Mouse (Mus musculus) liver, adult 2 months (tissue): Measurements from ENCODE around the gene Prickle2. TPM values are rescaled to one million over a fixed set of nuclear protein-coding genes. Genes with fewer than 3 reads are reported as not detected.
A peak's percentile ranks its signal among the peaks of the same experiment; 100 is the strongest.

Source experiments
- DNase-seq: peaks from one replicate; pipeline ENCODE4 v3.0.0-alpha.2; 2011; ENCODE audit warnings: low read depth, low spot score; ENCODE audit errors: extremely low read depth
- H3K27ac ChIP-seq: fragments of 200-500 bp; replicated peaks from 2 replicates; pipeline ENCODE4 v1.5.1; 2012; ENCODE audit warnings: low read depth, mild to moderate bottlenecking, control low read depth, inconsistent platforms, low read length; ENCODE audit not compliant: insufficient read depth
- H3K27me3 ChIP-seq: fragments of 200-500 bp; 2 replicates; pipeline ENCODE4 v1.6.1; 2012; ENCODE audit warnings: mild to moderate bottlenecking, moderate library complexity, low read length, inconsistent platforms; ENCODE audit not compliant: control insufficient read depth, insufficient read depth
- H3K36me3 ChIP-seq: fragments of 200-500 bp; 2 replicates; pipeline ENCODE4 v1.6.1; 2012; ENCODE audit warnings: low read length, inconsistent platforms; ENCODE audit not compliant: control insufficient read depth, insufficient read depth
- H3K4me1 ChIP-seq: fragments of 200-500 bp; 2 replicates; pipeline ENCODE4 v1.6.1; 2011; ENCODE audit warnings: low read length; ENCODE audit not compliant: control insufficient read depth, insufficient read depth
- H3K4me3 ChIP-seq: fragments of 200-500 bp; 2 replicates; pipeline ENCODE4 v1.5.1; 2011; ENCODE audit warnings: low read depth, mild to moderate bottlenecking, control low read depth, low read length, moderate library complexity; ENCODE audit not compliant: insufficient read depth
- H3K79me2 ChIP-seq: fragments of 200-500 bp; 2 replicates; pipeline ENCODE4 v1.6.1; 2012; ENCODE audit warnings: inconsistent platforms, mild to moderate bottlenecking, low read length, moderate library complexity; ENCODE audit not compliant: control insufficient read depth, insufficient read depth
- H3K9ac ChIP-seq: fragments of 200-500 bp; 2 replicates; pipeline ENCODE4 v1.6.1; 2012; ENCODE audit warnings: low read depth, mild to moderate bottlenecking, control low read depth, inconsistent platforms, low read length
- CTCF ChIP-seq: fragments of 200-500 bp; IDR thresholded peaks from 2 replicates; pipeline ENCODE4 v1.5.1; 2011; ENCODE audit warnings: low read depth, low read length, control low read depth
- POLR2A ChIP-seq: fragments of 200-500 bp; IDR thresholded peaks from 2 replicates; pipeline ENCODE4 v1.6.1; 2011; ENCODE audit warnings: low read length, control low read depth; ENCODE audit not compliant: insufficient read depth; ENCODE audit errors: extremely low read depth
- WGBS: fragments of 180-500 bp; shearing (Covaris S2); methylation state at CpG from one replicate; pipeline ENCODE4 v1.1.7; 2018; 5-methylcytosine and 5-hydroxymethylcytosine counted together
- polyA plus RNA-seq: library from polyadenylated mRNA; depleted of rRNA; stranded (reverse); fragments of >200 nt; gene quantifications from 2 replicates; pipeline ENCODE4 v1.2.3, GENCODE M21; 2012
- total RNA-seq: library from RNA; depleted of rRNA; stranded (reverse); fragments of >200 nt; gene quantifications from 2 replicates; pipeline ENCODE4 v1.2.3, GENCODE M21; 2014

The Prickle2 gene
- total and polyA plus RNA-seq, 2 experiments = 0.42 to 1.1 TPM

DNA sequence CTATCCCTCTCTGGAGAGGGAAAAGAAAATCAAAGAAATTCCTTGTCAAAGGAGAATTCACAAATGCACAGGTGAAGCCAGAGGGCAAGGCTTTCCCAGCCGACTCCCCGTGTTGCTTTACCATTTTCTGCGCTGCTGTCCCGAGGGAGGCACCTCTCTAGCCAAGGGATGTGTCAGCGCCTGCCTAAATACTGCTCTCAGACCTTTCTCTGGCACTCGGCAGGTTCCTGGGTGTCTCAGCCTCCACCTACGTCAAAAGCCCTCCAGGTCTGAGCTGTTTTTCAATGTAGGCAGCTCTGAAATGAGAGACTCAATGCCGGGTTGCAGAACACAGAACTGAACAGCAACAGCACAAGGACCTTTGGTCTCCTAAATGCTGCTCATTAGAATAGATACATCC, 280.1 kb downstream of the Prickle2 start:
- no peaks in the 10 kb centered on the region for H3K4me1 ChIP-seq
- no peak overlapping the region for H3K9ac ChIP-seq
- no peak for DNase-seq
- no peaks in the 10 kb centered on the region for H3K36me3 ChIP-seq
- WGBS = 80% methylated on average over 8 of the region's 8 CpGs
- H3K27ac ChIP-seq = no peak overlapping the region
- H3K27me3 ChIP-seq = no peaks in the 10 kb centered on the region
- no peak overlapping the region for H3K4me3 ChIP-seq
- no peak for TF ChIP-seq POLR2A
- no peaks in the 10 kb centered on the region for H3K79me2 ChIP-seq

DNA sequence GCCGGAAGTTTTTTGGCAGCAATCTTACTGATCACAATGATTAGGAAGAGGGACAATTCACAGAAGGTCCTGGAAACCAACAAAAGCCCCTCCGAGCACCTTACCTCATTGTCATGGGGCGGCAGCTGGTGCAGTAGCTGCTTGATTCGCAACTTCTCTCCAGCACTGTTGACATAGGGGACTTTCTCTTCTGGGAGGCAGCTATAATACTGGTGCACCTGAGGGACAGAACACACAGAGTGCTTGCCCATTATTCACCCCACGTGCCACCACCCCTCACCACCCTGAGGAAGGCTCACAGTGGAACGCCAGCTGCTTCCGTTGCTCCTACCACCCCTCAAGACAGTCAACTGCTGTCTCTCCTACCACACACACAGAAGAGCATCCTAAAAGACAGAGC, 280.5 kb downstream of the Prickle2 start:
- H3K27me3 ChIP-seq = no peaks in the 10 kb centered on the region
- TF ChIP-seq POLR2A = no peak
- TF ChIP-seq CTCF = no peak
- WGBS = 68% methylated on average over 7 of the region's 7 CpGs

DNA sequence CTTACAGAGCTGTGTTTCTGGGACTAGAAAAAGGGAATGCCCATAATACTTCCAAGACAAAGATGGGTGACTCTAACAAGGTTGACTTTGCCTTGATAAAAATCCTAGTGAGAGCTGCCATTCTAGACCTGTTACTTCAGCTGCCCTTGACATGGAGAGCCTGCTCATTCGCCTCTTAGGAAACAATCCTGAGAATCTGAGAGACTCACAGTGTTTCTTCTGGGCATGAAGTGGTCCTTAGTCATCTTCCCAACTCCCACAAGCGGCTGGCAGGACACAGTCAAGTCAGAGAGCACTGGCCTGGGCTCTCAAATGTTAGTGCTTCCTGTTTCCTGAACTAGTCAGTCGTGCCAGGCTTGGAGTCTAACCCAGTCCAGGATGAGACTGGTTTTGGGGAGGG, 281.0 kb downstream of the Prickle2 start:
- no peaks in the 10 kb centered on the region for H3K4me1 ChIP-seq
- no peaks in the 10 kb centered on the region for H3K36me3 ChIP-seq
- no peak overlapping the region for H3K4me3 ChIP-seq
- DNase-seq = no peak
- no peaks in the 10 kb centered on the region for H3K79me2 ChIP-seq
- H3K27ac ChIP-seq = no peak overlapping the region
- H3K9ac ChIP-seq = no peak overlapping the region
- no peaks in the 10 kb centered on the region for H3K27me3 ChIP-seq
- WGBS = 60% methylated on average over 3 of the region's 3 CpGs
- TF ChIP-seq POLR2A (no peak), CTCF (no peak)

More for the DNA sequence above, 280.5 kb downstream of the Prickle2 start:
- H3K4me3 ChIP-seq = no peak overlapping the region
- H3K36me3 ChIP-seq = no peaks in the 10 kb centered on the region
- no peak for DNase-seq
- H3K4me1 ChIP-seq = no peaks in the 10 kb centered on the region
- no peak overlapping the region for H3K27ac ChIP-seq
- H3K79me2 ChIP-seq = no peaks in the 10 kb centered on the region
- H3K9ac ChIP-seq = no peak overlapping the region

DNA sequence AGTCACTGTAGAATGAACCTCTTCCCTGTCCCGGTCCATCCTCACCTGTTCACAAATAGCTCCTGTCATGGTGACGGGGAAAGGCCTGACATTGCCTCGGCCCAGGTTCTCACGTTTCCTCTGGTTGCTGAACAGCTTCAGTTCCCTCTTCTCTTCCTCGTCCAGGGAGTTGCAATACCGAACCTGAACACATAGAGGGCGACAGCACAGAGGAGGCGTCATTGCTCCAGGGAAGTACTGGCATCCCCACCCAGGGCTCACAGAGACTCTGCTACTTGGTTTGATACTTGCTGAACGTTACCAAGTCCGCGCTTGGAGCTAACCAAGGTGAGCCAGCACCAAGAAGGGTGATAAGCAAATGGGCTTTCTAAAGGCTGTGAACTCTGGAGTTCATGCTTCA, 283.7 kb downstream of the Prickle2 start:
- H3K9ac ChIP-seq = no peak overlapping the region
- no peak overlapping the region for H3K4me3 ChIP-seq
- no peaks in the 10 kb centered on the region for H3K27me3 ChIP-seq
- no peaks in the 10 kb centered on the region for H3K36me3 ChIP-seq
- H3K79me2 ChIP-seq = no peaks in the 10 kb centered on the region
- DNase-seq = no peak
- no peak overlapping the region for H3K27ac ChIP-seq
- 51% methylated on average over 11 of the region's 11 CpGs for whole genome bisulfite sequencing
- H3K4me1 ChIP-seq = no peaks in the 10 kb centered on the region
- peak; percentile 63 for TF ChIP-seq CTCF
- no peak for TF ChIP-seq POLR2A

DNA sequence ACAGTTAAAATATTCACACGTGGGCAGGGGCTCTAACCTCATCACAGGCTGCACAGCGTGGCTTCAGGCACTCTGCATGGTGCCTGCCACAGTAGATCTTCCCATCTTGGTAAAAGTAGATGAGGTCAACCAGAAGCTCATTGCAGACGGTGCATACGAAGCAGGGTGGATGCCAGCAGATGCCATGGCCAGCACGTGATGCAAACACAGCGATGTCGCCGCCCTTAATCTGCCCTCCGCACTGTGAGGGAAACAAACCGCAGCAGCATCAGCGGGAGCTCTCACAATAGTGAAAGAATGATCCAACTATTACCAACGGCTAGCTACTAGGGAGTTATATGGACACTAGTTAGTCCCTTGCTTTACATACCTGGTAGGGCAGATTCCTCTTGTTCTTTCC, 285.8 kb downstream of the Prickle2 start:
- no peak overlapping the region for H3K4me3 ChIP-seq
- no peaks in the 10 kb centered on the region for H3K4me1 ChIP-seq
- H3K79me2 ChIP-seq = no peaks in the 10 kb centered on the region
- WGBS = 92% methylated on average over 12 of the region's 12 CpGs
- no peak overlapping the region for H3K27ac ChIP-seq
- TF ChIP-seq CTCF = no peak
- no peak for TF ChIP-seq POLR2A
- H3K36me3 ChIP-seq = no peaks in the 10 kb centered on the region
- no peaks in the 10 kb centered on the region for H3K27me3 ChIP-seq
- DNase-seq = no peak
- no peak overlapping the region for H3K9ac ChIP-seq

DNA sequence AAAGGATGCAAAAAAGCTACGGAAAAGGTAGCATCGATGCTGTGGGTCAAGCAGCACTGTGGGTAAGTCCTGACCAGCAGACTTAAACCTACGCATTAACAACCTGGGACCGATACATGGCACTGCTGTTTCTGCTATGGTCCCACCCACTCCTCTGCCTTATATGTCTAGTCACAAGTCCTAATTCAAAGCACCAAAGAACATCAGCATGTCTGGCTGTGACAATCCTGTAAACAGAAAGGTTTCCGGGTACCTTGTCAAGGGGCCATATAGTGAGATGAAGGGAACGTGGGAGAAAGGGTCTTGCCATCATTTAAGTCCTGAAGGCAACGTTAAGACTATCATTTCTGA, 290.6 kb downstream of the Prickle2 start:
- Histone ChIP-seq H3K36me3 (no peaks in the 10 kb centered on the region), H3K9ac (no peak overlapping the region), H3K4me3 (no peak overlapping the region), H3K27ac (no peak overlapping the region), H3K79me2 (no peaks in the 10 kb centered on the region), H3K4me1 (no peaks in the 10 kb centered on the region), H3K27me3 (no peaks in the 10 kb centered on the region)
- DNase-seq = no peak
- WGBS = 90% methylated on average over 7 of the region's 7 CpGs
- no peak for TF ChIP-seq CTCF
- TF ChIP-seq POLR2A = no peak
